Mouse (Mus musculus): ENCODE results near the gene Jph4.

DNA sequence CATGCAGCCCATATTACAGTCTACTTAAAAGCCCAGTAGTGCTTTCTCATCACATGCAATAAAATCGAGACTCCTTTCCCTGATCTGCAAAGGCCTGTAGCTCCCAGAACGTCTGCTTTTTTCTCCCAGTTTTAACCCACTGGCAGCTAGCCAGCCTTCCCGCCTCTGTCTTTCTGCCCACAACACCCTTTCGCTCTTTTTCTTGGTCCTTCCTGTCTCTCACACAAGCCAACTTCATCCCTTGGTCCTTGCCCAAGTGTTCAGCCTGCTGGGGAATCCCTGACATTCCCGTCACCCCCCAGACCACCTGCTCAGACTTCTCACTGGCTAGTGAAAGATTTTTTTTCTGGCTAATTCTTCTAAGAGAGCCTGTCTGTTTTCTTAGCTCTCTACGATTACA is 40.5 kb downstream of the Jph4 start:
- TF ChIP-seq POLR2A (IDR thresholded peaks at IDR 0.05; ENCODE audit: control insufficient read depth in 1 of 2, insufficient read depth in 1 of 2, low read depth in 1 of 2, low read length in 2 of 2, poor library complexity in 1 of 2) = no peak
- TF ChIP-seq MXI1 (IDR thresholded peaks at IDR 0.05; ENCODE audit: low read depth, low read length) = no peak

Data from MEL (cell line).